In the genomic region with DNA sequence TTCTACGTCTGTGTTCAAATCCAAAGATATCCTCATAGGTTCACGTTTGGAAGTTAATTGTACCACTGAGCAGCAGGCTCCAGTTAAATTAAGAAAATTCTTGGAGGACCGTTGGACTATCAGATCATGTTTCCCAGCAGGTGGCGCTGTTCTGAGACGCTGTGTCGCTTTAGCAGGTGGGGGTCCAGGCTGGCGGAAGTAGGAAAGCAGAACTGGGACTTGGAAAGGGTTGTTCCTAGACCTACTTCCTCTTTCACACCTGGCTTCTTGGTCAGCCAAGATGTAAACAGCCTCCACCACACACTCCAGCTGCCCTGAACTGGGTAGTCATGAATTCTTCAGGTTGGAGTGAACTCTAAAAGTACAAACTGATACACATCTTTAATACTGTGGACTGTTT, we compare ENCODE assay signal across 8 mouse cellular contexts.
DNase-seq lines count a peak whose midpoint lies in the region; ATAC-seq and TF ChIP-seq lines count a peak whose summit lies in the region.

No protein-coding gene starts in this region.

- H3K27me3 ChIP-seq in kidney, adult 2 months (replicated peaks; ENCODE audit: control insufficient read depth, insufficient read depth, low read length): no peaks in the 10 kb centered on the region
- H3K27me3 ChIP-seq in kidney, embryonic 16.5 days (ENCODE audit: insufficient read depth, low read length): no peaks in the 10 kb centered on the region
- no peaks in the 10 kb centered on the region; the same call in 1 of the 2 replicates for H3K27me3 ChIP-seq in ES-Bruce4 (ENCODE audit: control insufficient read depth, insufficient read depth, low read length, poor library complexity, severe bottlenecking)
- no peaks in the 10 kb centered on the region for H3K27me3 ChIP-seq in hindbrain, embryonic 16.5 days (replicated peaks; ENCODE audit: control insufficient read depth, insufficient read depth, low read length)

- no peak for TF ChIP-seq POLR2A in kidney, adult 2 months (IDR thresholded peaks at IDR 0.05; ENCODE audit: low read depth, low read length)
- no peak for TF ChIP-seq POLR2A in ES-Bruce4 (IDR thresholded peaks at IDR 0.05; ENCODE audit: insufficient read depth, low read length)

- no peak for TF ChIP-seq EP300 in ES-Bruce4 (IDR thresholded peaks at IDR 0.05; ENCODE audit: insufficient read depth, low read depth, low read length)

- H3K9ac ChIP-seq in kidney, embryonic 16.5 days (replicated peaks; ENCODE audit: low read length): no peak overlapping the region
- no peak overlapping the region for H3K9ac ChIP-seq in ES-Bruce4 (ENCODE audit: low read depth, poor library complexity, severe bottlenecking)
- no peak overlapping the region for H3K9ac ChIP-seq in hindbrain, embryonic 16.5 days (ENCODE audit: low read depth, low read length)

- WGBS in kidney, adult 2 months: 68% methylated on average over 7 of the region's 7 CpGs
- 56% methylated on average over 7 of the region's 7 CpGs for WGBS in kidney, embryonic 16.5 days
- 52% methylated on average over 7 of the region's 7 CpGs for WGBS in hindbrain, embryonic 16.5 days

- H3K27ac ChIP-seq in kidney, adult 2 months (ENCODE audit: insufficient read depth, low read depth, low read length): no peak overlapping the region
- H3K27ac ChIP-seq in kidney, embryonic 16.5 days (ENCODE audit: low read length): no peak overlapping the region
- H3K27ac ChIP-seq in ES-Bruce4 (ENCODE audit: insufficient read depth, low read length): no peak overlapping the region
- H3K27ac ChIP-seq in hindbrain, embryonic 16.5 days (ENCODE audit: low read depth, low read length): no peak overlapping the region

- peaks cover 3% of the 10 kb centered on the region; the same call in 1 of the 2 replicates for H3K36me3 ChIP-seq in kidney, adult 2 months (ENCODE audit: control insufficient read depth, insufficient read depth, low read length)
- H3K36me3 ChIP-seq in kidney, embryonic 16.5 days (ENCODE audit: insufficient read depth, low read length): no peaks in the 10 kb centered on the region
- no peaks in the 10 kb centered on the region for H3K36me3 ChIP-seq in ES-Bruce4 (ENCODE audit: control insufficient read depth, insufficient read depth, low read length, poor library complexity, severe bottlenecking)
- no peaks in the 10 kb centered on the region for H3K36me3 ChIP-seq in hindbrain, embryonic 16.5 days (ENCODE audit: control insufficient read depth, insufficient read depth, low read length)

- ATAC-seq in kidney, embryonic 16.5 days (ENCODE audit: low FRiP score, low TSS enrichment): no peak
- ATAC-seq in megakaryocyte, adult 5-6 weeks (ENCODE audit: poor library complexity, severe bottlenecking): peak; percentile 84
- no peak for ATAC-seq in hindbrain, embryonic 16.5 days

- peak; percentile 18 for DNase-seq in kidney, adult 2 months
- DNase-seq in c-Kit-positive CD71-negative TER-119-negative erythroid progenitor cells, embryonic 14.5 days (ENCODE audit: low read depth): peak; percentile 47
- DNase-seq in thymus, postnatal 36 days: peak; percentile 63
- no peak for DNase-seq in cerebellum, adult 11 months

- peaks cover 8% of the 10 kb centered on the region; the same call in 1 of the 2 replicates for H3K4me1 ChIP-seq in kidney, adult 2 months (ENCODE audit: control insufficient read depth, insufficient read depth, low read length)
- H3K4me1 ChIP-seq in kidney, embryonic 16.5 days (ENCODE audit: insufficient read depth, low read length): no peaks in the 10 kb centered on the region
- no peaks in the 10 kb centered on the region for H3K4me1 ChIP-seq in ES-Bruce4 (ENCODE audit: control insufficient read depth, insufficient read depth, low read length)
- H3K4me1 ChIP-seq in hindbrain, embryonic 16.5 days (ENCODE audit: control insufficient read depth, insufficient read depth, low read depth, low read length): no peaks in the 10 kb centered on the region

- H3K9me3 ChIP-seq in kidney, embryonic 16.5 days (ENCODE audit: low read length): no peaks in the 10 kb centered on the region
- no peaks in the 10 kb centered on the region for H3K9me3 ChIP-seq in ES-Bruce4 (replicated peaks; ENCODE audit: control insufficient read depth, insufficient read depth, low read length, poor library complexity, severe bottlenecking)
- H3K9me3 ChIP-seq in hindbrain, embryonic 16.5 days (ENCODE audit: control insufficient read depth, low read length): no peaks in the 10 kb centered on the region

- H3K4me2 ChIP-seq in kidney, embryonic 16.5 days (replicated peaks; ENCODE audit: low read depth, low read length): no peak overlapping the region
- H3K4me2 ChIP-seq in hindbrain, embryonic 16.5 days (ENCODE audit: low read length): no peak overlapping the region

- no peak overlapping the region for H3K4me3 ChIP-seq in kidney, adult 2 months (ENCODE audit: insufficient read depth, low read depth, low read length)
- H3K4me3 ChIP-seq in kidney, embryonic 16.5 days (ENCODE audit: low read length): no peak overlapping the region
- no peak overlapping the region for H3K4me3 ChIP-seq in ES-Bruce4 (ENCODE audit: low read depth, low read length)
- H3K4me3 ChIP-seq in hindbrain, embryonic 16.5 days (ENCODE audit: low read length): no peak overlapping the region

- TF ChIP-seq CTCF in kidney, adult 2 months (conservative IDR thresholded peaks at IDR 0.05; ENCODE audit: insufficient read depth, insufficient read length, low read depth, low read length): peak; percentile 44
- TF ChIP-seq CTCF in ES-Bruce4 (IDR thresholded peaks at IDR 0.05; ENCODE audit: low read depth, low read length): peak; percentile 56
